Mouse (Mus musculus): ENCODE results near the gene Igf2bp3. TPM values are rescaled to one million over a fixed set of nuclear protein-coding genes. Genes with fewer than 3 reads are reported as not detected.
A peak's percentile ranks its signal among the peaks of the same experiment; 100 is the strongest.

Igf2bp3 gene
- polyA plus RNA-seq, 1 experiment from 2014 or later = 33.5 TPM

DNA sequence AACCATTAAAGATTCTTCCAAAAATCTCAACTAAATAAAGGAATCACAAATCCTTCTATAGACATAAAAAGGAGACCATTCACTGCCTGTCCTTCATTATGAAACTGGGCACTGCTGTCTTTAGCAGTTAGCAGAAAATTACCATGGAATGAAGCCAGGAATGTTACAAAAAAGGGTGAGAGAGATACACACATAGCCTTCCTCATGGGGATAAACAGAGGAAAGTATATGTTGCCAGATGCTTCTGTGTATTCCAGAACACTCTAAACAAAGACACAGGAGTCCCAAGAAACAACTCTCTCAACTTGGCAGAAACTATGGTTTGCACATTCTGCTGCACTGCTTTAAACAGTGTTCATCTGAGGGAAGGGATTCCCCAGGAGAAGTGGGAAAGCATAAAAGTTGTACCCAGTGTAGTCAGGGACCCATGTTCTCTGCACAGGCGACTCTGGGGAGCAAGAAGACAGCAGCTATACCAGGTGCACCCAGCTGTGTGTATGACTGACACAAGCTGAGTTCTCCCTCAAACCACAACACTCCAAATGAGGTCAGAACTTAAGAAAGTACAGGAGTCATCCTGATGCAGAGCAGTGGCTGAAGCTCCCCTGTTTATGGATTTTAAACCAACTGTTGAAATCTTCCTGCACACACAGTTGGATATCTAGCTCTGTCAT is 95.2 kb downstream of the Igf2bp3 start:
- 0 out of 2 replicates have a peak, but pooled peaks have one; percentile 18 for ATAC-seq (replicated peaks; ENCODE audit: extremely low read depth, insufficient read depth, low FRiP score)
- peaks cover 9% of the 10 kb centered on the region for H3K36me3 ChIP-seq (ENCODE audit: control insufficient read depth, insufficient read depth)
- no peak overlapping the region for H3K4me3 ChIP-seq (ENCODE audit: low read length)
- 53% methylated on average over 1 of the region's 1 CpGs for WGBS
- no peak overlapping the region for H3K27ac ChIP-seq (ENCODE audit: low read length)
- peaks cover 4% of the 10 kb centered on the region; the same call in 1 of the 2 replicates for H3K4me1 ChIP-seq (ENCODE audit: control insufficient read depth, insufficient read depth, low read length)
- no peaks in the 10 kb centered on the region for H3K9me3 ChIP-seq (replicated peaks; ENCODE audit: control insufficient read depth, low read length)
- no peaks in the 10 kb centered on the region for H3K27me3 ChIP-seq (ENCODE audit: control insufficient read depth, insufficient read depth, low read length)
- H3K9ac ChIP-seq (ENCODE audit: low read length) = no peak overlapping the region
- no peak overlapping the region for H3K4me2 ChIP-seq (ENCODE audit: low read depth, low read length)

DNA sequence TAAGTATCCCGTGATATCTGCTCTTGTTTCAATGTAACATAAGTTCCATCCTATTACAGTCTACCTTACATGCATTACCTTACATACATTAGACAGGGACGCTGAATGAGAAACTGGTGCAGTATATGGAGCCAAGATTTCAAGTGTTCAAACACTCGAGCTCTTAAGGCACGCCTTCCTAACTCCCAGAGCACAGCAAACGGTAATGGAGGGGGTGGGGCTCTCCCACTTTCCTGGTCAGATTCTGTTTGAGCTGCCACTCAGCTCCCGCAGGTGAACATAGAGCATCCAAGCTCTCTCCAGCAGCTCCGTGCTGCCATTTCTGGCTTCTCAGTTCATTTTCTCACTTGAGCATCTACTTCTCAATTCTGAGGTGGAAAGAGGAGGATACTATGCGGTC is 96.3 kb downstream of the Igf2bp3 start:
- Histone ChIP-seq H3K36me3 (ENCODE audit: control insufficient read depth, insufficient read depth) (peaks cover 9% of the 10 kb centered on the region), H3K27ac (ENCODE audit: low read length) (no peak overlapping the region), H3K27me3 (ENCODE audit: control insufficient read depth, insufficient read depth, low read length) (no peaks in the 10 kb centered on the region), H3K9me3 (replicated peaks; ENCODE audit: control insufficient read depth, low read length) (no peaks in the 10 kb centered on the region), H3K4me2 (ENCODE audit: low read depth, low read length) (no peak overlapping the region), H3K4me1 (ENCODE audit: control insufficient read depth, insufficient read depth, low read length) (peaks cover 4% of the 10 kb centered on the region; the same call in 1 of the 2 replicates), H3K9ac (ENCODE audit: low read length) (no peak overlapping the region), H3K4me3 (ENCODE audit: low read length) (no peak overlapping the region)
- whole genome bisulfite sequencing = 68% methylated on average over 8 of the region's 8 CpGs
- no peak for ATAC-seq (replicated peaks; ENCODE audit: extremely low read depth, insufficient read depth, low FRiP score)

DNA sequence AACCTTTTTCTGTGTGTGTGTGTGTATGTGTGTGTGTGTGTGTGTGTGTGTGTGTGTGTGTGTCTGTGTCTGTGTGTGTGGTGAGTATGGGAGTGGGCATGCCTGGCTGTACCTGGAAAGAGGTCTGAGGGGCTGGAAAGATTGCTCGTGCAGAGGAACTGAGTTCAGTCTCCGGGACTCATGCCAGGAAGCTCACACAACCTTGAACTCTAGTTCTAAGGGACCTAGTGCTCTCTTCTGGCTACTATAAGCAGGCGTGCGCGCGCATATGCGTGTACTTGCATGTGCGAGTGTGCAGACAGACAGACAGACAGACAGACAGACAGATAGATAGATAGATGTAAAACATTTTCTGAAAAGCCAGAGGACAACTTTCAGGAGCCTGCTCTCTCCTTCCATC is 98.5 kb downstream of the Igf2bp3 start:
- ATAC-seq (replicated peaks; ENCODE audit: extremely low read depth, insufficient read depth, low FRiP score) = no peak
- no peak overlapping the region for H3K4me3 ChIP-seq (ENCODE audit: low read length)
- H3K27ac ChIP-seq (ENCODE audit: low read length) = no peak overlapping the region
- 88% methylated on average over 8 of the region's 8 CpGs for WGBS
- H3K27me3 ChIP-seq (ENCODE audit: control insufficient read depth, insufficient read depth, low read length) = no peaks in the 10 kb centered on the region
- peaks cover 3% of the 10 kb centered on the region for H3K36me3 ChIP-seq (ENCODE audit: control insufficient read depth, insufficient read depth)
- no peak overlapping the region for H3K9ac ChIP-seq (ENCODE audit: low read length)
- H3K9me3 ChIP-seq (replicated peaks; ENCODE audit: control insufficient read depth, low read length) = no peaks in the 10 kb centered on the region
- no peak overlapping the region for H3K4me2 ChIP-seq (ENCODE audit: low read depth, low read length)
- H3K4me1 ChIP-seq (ENCODE audit: control insufficient read depth, insufficient read depth, low read length) = peaks cover 4% of the 10 kb centered on the region; the same call in 1 of the 2 replicates

DNA sequence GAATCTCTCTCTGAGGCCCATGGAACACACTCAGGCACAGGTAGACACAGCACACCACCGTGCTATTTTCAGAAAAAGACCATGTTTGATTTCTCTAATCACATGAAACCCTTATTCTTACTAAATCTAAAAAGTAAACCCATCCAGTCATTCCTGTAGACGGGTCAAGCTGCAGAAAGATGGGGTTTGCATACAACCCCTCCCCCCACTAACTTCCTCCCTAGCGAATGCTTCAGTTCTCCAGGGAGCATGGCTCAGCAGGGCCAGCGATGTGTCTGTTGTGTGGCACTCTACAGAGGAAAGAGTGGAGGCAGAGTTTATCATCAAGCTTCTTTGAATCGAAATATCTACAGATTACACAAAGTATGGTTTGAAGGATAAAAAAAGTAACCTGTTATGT is 99.2 kb downstream of the Igf2bp3 start:
- no peak overlapping the region for H3K4me2 ChIP-seq (ENCODE audit: low read depth, low read length)
- no peak overlapping the region for H3K4me3 ChIP-seq (ENCODE audit: low read length)
- H3K4me1 ChIP-seq (ENCODE audit: control insufficient read depth, insufficient read depth, low read length) = peaks cover 4% of the 10 kb centered on the region; the same call in 1 of the 2 replicates
- H3K27ac ChIP-seq (ENCODE audit: low read length) = no peak overlapping the region
- 71% methylated on average over 5 of the region's 5 CpGs for WGBS
- no peak overlapping the region for H3K9ac ChIP-seq (ENCODE audit: low read length)
- no peaks in the 10 kb centered on the region for H3K9me3 ChIP-seq (replicated peaks; ENCODE audit: control insufficient read depth, low read length)
- H3K27me3 ChIP-seq (ENCODE audit: control insufficient read depth, insufficient read depth, low read length) = no peaks in the 10 kb centered on the region
- peaks cover 3% of the 10 kb centered on the region for H3K36me3 ChIP-seq (ENCODE audit: control insufficient read depth, insufficient read depth)
- no peak for ATAC-seq (replicated peaks; ENCODE audit: extremely low read depth, insufficient read depth, low FRiP score)

DNA sequence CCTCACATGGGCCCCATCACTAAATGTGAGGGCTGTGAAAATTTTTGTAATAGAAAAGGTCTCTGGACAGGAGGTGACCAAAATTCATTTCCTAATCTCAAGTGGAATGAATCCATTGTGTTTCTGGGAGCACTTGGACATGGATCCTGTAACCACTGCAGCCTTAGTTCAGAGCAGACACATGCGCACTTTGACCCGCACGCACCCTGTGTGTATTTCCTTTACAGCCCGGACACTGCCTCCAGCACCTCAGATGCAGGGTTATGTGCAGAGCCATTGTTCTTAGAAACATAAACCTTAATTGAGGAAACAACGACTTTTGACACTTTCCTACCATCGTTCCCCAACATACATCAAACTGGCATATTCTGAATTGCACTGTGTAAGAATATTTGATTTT is 100.3 kb downstream of the Igf2bp3 start:
- peaks cover under 1% of the 10 kb centered on the region; the same call in 1 of the 2 replicates for H3K4me1 ChIP-seq (ENCODE audit: control insufficient read depth, insufficient read depth, low read length)
- no peaks in the 10 kb centered on the region for H3K27me3 ChIP-seq (ENCODE audit: control insufficient read depth, insufficient read depth, low read length)
- H3K36me3 ChIP-seq (ENCODE audit: control insufficient read depth, insufficient read depth) = peaks cover 3% of the 10 kb centered on the region
- no peaks in the 10 kb centered on the region for H3K9me3 ChIP-seq (replicated peaks; ENCODE audit: control insufficient read depth, low read length)
- no peak overlapping the region for H3K9ac ChIP-seq (ENCODE audit: low read length)
- H3K4me3 ChIP-seq (ENCODE audit: low read length) = no peak overlapping the region
- no peak for ATAC-seq (replicated peaks; ENCODE audit: extremely low read depth, insufficient read depth, low FRiP score)
- 91% methylated on average over 6 of the region's 6 CpGs for WGBS
- no peak overlapping the region for H3K27ac ChIP-seq (ENCODE audit: low read length)
- no peak overlapping the region for H3K4me2 ChIP-seq (ENCODE audit: low read depth, low read length)

DNA sequence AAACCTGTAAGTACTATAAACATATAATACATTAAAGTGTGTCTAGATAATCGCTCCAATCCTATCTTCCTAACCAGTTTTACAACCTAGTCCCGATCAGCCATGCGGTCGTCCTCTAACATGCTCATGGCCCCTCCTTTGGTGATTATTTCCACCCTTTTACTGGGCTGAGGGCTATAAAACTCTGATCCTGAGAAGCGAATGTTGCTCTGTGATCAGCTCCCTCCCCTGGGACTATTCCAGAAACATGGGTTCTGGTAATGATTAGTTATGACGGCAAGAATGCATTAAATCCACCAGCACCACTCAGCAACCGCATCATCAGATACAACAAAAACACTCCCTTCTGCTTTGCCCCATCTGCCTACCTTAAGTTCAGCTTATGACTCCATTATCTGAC is 100.9 kb downstream of the Igf2bp3 start:
- ATAC-seq (replicated peaks; ENCODE audit: extremely low read depth, insufficient read depth, low FRiP score) = no peak
- H3K4me2 ChIP-seq (ENCODE audit: low read depth, low read length) = no peak overlapping the region
- H3K4me3 ChIP-seq (ENCODE audit: low read length) = no peak overlapping the region
- H3K27me3 ChIP-seq (ENCODE audit: control insufficient read depth, insufficient read depth, low read length) = no peaks in the 10 kb centered on the region
- no peak overlapping the region for H3K27ac ChIP-seq (ENCODE audit: low read length)
- WGBS = 89% methylated on average over 7 of the region's 7 CpGs
- H3K36me3 ChIP-seq (ENCODE audit: control insufficient read depth, insufficient read depth) = peaks cover 3% of the 10 kb centered on the region
- no peaks in the 10 kb centered on the region for H3K4me1 ChIP-seq (ENCODE audit: control insufficient read depth, insufficient read depth, low read length)
- H3K9ac ChIP-seq (ENCODE audit: low read length) = no peak overlapping the region
- H3K9me3 ChIP-seq (replicated peaks; ENCODE audit: control insufficient read depth, low read length) = no peaks in the 10 kb centered on the region

DNA sequence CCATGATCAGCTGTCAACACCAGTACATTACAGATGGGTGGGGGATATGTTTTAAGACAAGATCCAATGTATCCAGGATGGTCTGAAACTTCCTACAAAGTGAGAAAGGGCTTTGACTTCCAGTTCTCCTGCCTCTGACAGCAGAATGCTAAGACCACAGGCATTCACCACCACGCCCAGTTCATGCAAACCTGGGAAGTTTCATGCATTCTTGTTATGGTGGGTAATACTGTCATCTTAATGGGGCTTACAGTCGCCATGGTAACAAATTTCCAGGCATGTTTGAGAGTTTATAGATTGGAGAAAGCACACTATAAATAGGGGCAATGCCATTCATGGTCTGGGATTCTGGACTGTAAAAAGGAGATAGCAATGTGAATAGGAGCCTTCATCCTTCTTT is 105.6 kb downstream of the Igf2bp3 start:
- Histone ChIP-seq H3K9me3 (replicated peaks; ENCODE audit: control insufficient read depth, low read length) (no peaks in the 10 kb centered on the region), H3K4me2 (ENCODE audit: low read depth, low read length) (no peak overlapping the region), H3K27ac (ENCODE audit: low read length) (no peak overlapping the region), H3K27me3 (ENCODE audit: control insufficient read depth, insufficient read depth, low read length) (no peaks in the 10 kb centered on the region), H3K36me3 (ENCODE audit: control insufficient read depth, insufficient read depth) (peaks cover 26% of the 10 kb centered on the region), H3K4me3 (ENCODE audit: low read length) (no peak overlapping the region), H3K9ac (ENCODE audit: low read length) (no peak overlapping the region), H3K4me1 (ENCODE audit: control insufficient read depth, insufficient read depth, low read length) (no peaks in the 10 kb centered on the region)
- 81% methylated on average over 2 of the region's 2 CpGs for WGBS
- ATAC-seq (replicated peaks; ENCODE audit: extremely low read depth, insufficient read depth, low FRiP score) = no peak

DNA sequence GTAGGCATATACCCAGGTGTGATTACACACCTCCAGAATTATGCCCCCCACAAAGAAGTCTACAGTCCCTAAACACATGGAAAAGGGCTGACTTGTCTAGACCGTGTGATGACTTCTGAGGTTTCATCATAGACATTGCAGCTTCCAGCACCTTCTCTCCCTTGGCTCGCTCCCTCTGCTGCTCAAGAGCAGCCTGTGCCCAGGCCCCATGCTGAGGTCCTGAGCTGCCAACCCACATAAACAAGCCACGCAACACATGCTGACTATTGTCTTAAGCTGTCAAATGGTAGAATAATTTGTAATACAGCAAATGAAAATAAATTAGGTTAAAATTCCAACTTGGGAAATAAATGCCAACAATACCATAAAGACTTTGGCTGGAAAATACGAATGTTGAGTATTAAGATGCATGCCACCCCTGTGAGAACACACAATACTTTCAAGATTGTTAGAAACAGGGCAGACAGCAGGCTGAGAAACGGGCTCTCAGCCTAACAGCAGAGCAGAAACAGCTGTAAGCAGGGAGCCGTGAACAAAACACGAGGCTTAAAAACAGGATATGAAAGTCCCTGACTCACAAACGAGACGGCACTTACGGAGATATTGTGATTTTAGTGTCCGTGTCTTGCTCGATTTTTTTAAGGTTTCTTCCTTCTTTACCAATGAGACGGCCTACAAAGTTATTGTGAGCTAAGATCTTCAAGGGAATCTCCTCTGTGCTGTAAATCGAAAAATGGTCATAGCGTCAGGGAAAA is 107.8 kb downstream of the Igf2bp3 start:
- no peak overlapping the region for H3K4me2 ChIP-seq (ENCODE audit: low read depth, low read length)
- WGBS = 88% methylated on average over 15 of the region's 15 CpGs
- no peak overlapping the region for H3K9ac ChIP-seq (ENCODE audit: low read length)
- H3K4me3 ChIP-seq (ENCODE audit: low read length) = no peak overlapping the region
- no peak for ATAC-seq (replicated peaks; ENCODE audit: extremely low read depth, insufficient read depth, low FRiP score)
- no peak overlapping the region for H3K27ac ChIP-seq (ENCODE audit: low read length)
- H3K27me3 ChIP-seq (ENCODE audit: control insufficient read depth, insufficient read depth, low read length) = no peaks in the 10 kb centered on the region
- H3K36me3 ChIP-seq (ENCODE audit: control insufficient read depth, insufficient read depth) = peaks cover 28% of the 10 kb centered on the region
- H3K9me3 ChIP-seq (replicated peaks; ENCODE audit: control insufficient read depth, low read length) = no peaks in the 10 kb centered on the region
- H3K4me1 ChIP-seq (ENCODE audit: control insufficient read depth, insufficient read depth, low read length) = no peaks in the 10 kb centered on the region

DNA sequence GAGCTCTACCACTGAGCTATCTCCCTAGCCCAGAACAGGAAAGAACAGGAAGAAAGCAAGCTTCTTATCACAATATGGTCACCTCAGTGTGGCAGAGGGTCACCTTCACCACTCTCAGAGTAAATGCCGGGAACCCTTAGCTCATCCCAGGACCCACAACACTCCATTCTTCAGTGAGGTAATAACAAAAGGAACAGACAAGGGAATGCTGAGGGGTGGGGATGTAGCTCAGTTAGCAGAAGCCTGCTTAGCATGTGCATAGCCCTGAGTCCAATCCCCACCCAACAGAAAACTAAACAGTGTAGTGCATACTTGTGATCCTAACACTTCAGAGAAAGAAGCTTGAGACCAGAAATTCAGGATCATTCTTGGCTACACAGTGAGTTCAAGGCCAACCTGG is 115.7 kb downstream of the Igf2bp3 start:
- Histone ChIP-seq H3K9me3 (replicated peaks; ENCODE audit: control insufficient read depth, low read length) (no peaks in the 10 kb centered on the region), H3K4me3 (ENCODE audit: low read length) (no peak overlapping the region), H3K4me2 (ENCODE audit: low read depth, low read length) (no peak overlapping the region), H3K27ac (ENCODE audit: low read length) (no peak overlapping the region), H3K36me3 (ENCODE audit: control insufficient read depth, insufficient read depth) (peaks cover 5% of the 10 kb centered on the region; the same call in 1 of the 2 replicates), H3K4me1 (ENCODE audit: control insufficient read depth, insufficient read depth, low read length) (peaks cover 49% of the 10 kb centered on the region), H3K9ac (ENCODE audit: low read length) (no peak overlapping the region), H3K27me3 (ENCODE audit: control insufficient read depth, insufficient read depth, low read length) (no peaks in the 10 kb centered on the region)
- ATAC-seq (replicated peaks; ENCODE audit: extremely low read depth, insufficient read depth, low FRiP score) = no peak
- 16% methylated on average over 1 of the region's 1 CpGs for WGBS
